Mouse (Mus musculus): ENCODE results near the gene Ccdc127.
A peak's percentile ranks its signal among the peaks of the same experiment; 100 is the strongest.

Gene Ccdc127

GRCm38 (mm10) chr13:74349566-74350434, at the start of gene Ccdc127, which contains the start of gene Sdha:
Ccdc127 (plus strand) TSS chr13:74350309.
Sdha (minus strand) TSS chr13:74350280.
- peak; percentile 98 for DNase-seq

DNA sequence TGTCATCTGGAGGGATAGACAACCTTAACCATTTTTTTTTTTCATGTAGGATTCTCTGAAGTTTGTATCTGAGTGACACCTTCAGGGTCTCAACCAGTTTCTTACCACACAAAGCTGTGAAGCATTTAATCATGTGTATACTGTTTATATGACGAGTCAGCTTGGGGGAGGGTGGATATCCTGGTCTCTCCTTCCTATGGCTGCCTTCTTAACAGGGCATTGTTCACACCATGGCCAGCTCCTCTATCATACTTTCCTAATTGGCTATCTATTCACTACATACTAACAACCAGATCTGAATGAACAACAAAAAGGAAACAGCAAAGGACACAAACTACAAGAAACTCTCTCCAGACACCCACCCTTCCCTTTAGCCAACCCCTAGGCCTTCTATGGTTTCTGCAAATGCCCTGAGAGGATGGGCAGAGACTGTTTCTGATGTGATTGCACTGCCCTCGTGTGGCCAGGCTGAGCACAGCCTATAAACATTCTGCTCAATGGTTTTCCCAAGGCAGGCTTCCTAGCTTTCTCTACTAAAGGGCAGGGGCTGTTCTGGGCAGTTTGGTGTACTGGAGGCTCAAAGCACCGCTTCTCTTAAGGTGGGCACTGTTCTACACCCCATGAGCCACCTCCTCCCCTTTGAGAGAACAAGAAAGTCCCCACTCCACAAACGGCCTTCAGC, 49.0 kb upstream of the Ccdc127 start:
- DNase-seq = peak; percentile 62

GRCm38 (mm10) chr13:74301607-74301984, 48.5 kb upstream of the Ccdc127 start:
- no peak for DNase-seq

DNA sequence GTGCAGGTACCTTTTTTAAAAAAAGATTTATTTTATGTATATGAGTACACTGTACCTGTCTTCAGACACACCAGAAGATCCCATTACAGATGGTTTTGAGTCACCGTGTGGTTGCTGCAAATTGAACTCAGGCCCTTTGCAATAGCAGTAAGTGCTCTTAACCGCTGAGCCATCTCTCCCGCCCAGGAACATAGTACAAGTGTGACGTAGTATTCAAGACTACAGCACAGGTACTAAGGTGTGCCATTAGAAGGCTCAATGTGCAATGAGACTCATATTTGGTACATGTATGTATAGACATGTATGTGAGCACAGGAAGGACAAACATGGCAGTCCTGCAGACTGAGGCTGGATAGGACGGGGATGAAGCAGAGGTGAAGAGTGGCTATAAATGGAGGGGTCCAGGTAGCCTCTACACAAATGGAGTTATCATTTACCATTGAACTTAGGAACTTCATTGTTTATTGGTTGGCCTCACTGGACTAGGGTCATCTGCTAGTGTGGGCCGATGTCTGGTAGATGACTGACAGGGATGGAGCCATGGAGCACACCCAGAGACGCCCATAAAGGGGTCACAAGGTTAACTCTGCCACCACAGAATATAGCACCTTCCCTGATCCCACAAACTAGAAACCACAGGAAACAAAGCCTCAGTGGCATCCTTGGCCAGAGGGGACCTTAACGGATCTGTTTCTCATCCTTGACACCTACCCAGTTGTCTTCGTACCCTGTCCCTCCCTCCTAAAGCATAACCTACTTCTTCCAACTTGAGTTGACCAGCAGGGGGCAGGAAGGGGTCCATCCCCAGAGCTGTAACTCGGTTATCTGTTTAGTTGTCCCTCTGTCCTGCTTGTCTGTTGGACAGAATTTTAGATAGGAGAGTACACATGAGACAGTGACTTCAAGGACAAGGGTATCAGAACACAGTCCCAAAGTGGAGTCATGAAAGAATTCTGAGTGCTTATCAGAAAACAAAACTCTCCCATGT, 47.8 kb upstream of the Ccdc127 start:
- no peak for DNase-seq

- DNase-seq = no peak
Observed at GRCm38 (mm10) chr13:74305380-74305779, 44.7 kb upstream of the Ccdc127 start.

DNA sequence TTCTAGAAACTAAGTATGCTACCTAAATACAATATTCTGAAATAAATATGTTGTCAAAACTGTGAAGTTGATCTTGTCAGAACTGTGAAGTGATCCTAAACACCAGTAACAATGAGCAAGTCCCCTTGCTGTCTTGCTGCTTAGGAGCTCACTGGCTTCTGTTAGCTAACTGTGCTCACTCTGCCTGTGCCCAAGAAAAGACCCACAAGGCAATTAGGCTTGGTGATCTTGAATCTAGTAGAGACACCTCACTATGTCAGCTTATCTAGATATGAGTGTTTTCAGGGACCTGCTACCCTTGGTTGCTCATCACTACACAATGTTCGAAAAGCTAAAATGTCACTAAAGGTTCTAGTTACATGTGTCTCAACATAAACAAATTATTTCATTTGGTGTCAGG, 44.3 kb upstream of the Ccdc127 start:
- DNase-seq = no peak

GRCm38 (mm10) chr13:74314616-74315015, 35.5 kb upstream of the Ccdc127 start:
- no peak for DNase-seq

DNA sequence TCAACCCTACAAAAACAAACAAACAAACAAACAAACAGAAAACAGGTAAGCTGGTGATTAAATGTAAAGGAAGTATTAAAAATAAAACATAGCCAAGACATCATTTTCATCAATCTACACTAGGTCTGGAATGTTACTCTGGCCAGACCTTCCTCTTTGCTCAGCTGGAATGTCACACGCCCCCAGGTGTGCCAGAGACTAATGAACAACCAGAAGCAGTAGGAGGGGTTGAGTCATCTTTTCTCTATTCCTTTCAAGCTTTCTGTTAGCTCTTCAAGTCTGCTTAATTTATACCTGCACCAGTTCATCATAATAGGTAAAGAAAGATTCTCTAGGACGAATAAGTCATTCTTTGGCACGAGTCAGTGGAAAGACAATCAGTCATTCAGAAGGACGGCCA, 33.7 kb upstream of the Ccdc127 start:
- DNase-seq = no peak

GRCm38 (mm10) chr13:74316789-74317169, 33.3 kb upstream of the Ccdc127 start:
- DNase-seq = peak; percentile 22

DNA sequence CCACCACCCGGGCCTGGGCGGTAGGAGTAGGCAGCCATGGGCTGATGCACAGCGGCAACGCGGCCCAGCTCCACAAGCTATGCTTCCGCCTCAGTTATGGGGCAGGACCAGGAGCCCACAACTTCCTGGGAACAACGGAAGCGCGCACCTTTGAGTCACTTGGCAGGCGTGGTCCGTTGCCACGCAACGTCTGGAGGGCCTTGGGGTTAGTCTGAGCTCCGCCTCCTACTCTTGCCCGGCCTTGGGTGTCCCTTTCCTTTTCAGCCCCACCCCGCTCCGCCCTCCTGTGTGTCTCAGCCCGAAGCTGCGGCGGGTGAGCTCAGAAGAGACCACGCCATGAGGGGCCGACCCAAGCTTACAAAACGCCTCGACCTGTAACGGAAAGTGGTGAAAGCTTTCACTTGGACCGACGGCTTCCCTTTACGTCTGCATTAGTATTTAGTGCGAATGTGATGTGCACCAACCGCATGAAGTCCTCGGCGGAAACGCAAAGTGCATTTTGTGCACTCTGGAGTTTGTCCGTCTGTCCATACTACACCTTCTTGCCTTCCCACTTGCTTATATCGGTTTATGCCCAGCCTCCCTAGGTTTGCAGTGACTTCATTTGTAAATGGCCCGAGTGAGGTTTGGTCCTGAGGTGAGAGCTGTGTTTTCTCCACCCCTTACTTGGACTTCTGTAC, 32.8 kb upstream of the Ccdc127 start, which contains the start of gene Pdcd6:
Gene Pdcd6 (minus strand): TSS at position 411 of the 680 bp plus-strand sequence.
- peak; percentile 97 for DNase-seq

- DNase-seq = no peak
Observed at GRCm38 (mm10) chr13:74329321-74329720, 20.8 kb upstream of the Ccdc127 start.

DNA sequence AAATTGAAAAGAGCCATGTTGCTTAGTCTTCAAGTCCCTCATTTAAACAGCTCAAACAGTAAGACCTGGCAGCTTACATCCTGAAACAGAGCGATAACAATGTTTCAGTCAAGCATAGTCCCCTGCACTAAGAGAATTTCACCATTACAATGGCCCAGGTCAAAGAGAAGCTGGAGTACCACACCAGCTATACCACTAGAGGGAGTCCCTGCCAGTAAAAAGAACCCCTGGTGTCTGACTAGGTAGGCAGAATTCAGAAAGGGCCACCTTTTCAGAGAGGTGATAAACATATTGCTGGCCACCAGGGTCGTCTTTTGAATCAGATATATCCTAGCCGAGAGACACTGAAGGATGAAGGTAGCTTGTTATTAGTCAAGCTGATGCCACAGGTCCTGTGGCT, 9.1 kb upstream of the Ccdc127 start:
- DNase-seq = peak; percentile 19

DNA sequence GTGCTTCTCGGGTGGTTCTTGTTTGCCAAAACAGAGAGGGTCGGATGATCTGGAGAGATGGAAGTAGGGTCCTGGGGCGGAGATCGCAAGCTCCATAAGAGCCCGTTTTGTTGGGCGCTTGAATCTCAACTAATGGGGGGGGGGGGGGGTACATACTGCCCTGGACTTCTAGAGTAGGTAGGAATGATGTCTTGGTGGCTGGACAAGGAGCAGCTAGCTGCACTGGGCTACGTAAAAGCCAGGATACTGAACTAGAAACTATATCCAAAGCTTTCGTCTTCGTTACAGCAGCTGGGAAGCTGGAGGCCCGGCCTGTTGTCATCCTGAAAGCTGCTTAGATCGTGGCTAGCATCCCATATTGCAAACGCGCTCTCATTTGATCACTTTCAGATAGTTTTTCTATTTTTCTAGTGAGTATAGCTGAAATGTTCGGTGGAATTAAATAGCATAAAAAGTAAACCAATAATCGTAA, 362 bp downstream of the Ccdc127 start:
- DNase-seq = peak; percentile 47

DNA sequence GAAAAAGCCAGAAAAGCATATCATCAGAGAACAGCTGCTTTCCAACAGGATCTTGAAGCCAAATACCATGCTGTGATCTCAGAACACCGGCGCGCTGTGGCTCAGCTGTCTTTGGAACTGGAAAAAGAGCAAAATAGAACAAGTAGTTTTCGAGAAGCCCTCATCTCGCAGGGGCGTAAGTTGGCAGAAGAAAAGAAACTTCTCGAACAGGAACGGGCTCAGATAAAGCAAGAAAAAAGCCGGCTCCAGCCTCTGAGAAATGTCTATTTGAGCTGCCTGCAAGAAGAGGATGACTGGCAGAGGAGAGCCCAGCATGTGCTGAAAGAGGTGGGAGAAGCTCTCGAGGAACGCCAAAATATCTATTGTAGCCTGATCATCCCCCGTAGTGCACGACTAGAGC, 6.4 kb downstream of the Ccdc127 start:
- no peak for DNase-seq

GRCm38 (mm10) chr13:74362218-74362617, 12.1 kb downstream of the Ccdc127 start:
- DNase-seq = no peak

DNA sequence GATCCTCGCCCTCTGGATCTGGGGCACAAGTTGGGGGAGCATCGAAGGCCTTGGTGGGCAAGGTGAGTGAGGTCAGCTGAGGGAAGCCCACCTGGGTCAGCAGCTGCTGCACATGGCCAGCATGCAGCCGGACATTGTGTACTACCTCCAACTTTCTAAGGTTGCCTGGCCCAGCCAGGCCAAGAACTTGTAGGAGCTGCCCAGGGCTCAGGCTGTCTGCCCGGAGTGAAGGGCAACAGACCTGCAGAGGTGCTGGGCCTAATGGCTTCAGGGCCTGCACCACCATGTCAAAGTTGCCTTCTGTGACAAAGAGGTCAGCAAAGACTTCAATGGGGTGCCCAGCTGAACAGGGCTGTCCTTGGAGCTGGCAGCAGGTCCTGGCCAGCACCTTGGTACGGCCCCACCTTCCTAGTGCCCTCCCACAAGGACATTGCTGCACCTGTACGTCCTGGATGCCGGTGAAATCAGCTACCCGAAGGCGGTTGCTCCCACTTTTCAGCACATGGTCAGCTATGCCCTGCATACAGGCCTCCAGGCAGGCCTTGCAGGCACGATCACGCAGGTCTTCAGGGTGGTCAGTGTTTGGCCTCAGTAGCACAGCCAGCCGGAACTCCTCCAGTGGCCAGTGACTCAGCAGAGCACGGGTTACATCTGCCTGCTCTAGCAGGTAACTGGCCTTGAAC, 13.2 kb downstream of the Ccdc127 start:
- DNase-seq = no peak

DNA sequence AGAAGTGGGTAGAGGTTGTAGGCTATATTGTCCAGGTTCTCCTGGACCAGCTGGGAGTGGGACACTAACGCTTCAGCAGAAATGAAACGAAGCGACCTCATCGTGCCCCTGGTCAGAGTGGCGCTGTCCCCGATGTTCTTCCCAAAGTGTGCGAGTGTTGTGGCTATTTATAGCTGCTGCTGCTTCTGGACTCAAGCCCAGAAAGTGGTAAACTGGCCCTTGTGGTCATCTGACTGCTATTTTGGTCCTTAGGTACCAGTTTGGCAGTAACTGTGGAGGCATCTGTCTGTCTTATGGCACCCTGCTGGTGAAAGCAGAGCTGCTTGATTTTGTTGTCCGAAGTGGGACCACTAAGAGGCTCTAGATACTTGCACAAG, 13.7 kb downstream of the Ccdc127 start, which contains the start of gene Lrrc14b:
Gene Lrrc14b (minus strand): TSS at position 147 of the 377 bp plus-strand sequence.
- DNase-seq = no peak

- DNase-seq = no peak
Observed at GRCm38 (mm10) chr13:74381533-74382276, 31.6 kb downstream of the Ccdc127 start.

GRCm38 (mm10) chr13:74382289-74382688, 32.2 kb downstream of the Ccdc127 start:
- no peak for DNase-seq

DNA sequence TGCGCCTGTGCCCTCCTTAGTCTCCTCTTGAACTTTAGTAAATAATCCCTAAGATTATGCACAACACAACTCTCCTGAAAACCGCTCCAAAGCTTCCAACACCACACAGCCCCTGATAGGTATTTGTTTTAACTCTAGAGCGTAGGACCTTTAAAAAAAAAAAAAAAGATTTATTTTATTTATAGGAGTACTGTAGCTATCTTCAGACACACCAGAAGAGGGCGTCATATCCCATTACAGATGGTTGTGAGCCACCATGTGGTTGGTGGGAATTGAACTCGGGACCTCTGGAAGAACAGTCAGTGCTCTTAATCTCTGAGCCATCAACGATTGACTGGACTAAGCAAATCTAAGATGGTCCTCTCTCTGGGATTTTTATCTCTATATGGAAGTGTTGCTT, 39.6 kb downstream of the Ccdc127 start:
- DNase-seq = no peak

Data from liver (tissue).